Mouse (Mus musculus) brain, embryonic 18.5 days (tissue): ENCODE measurements at regions not wholly inside any gene's neighbourhood (a gene's known extent, or its start where the extent isn't known, plus 50 kb on each side); places are given as distances from the start of the nearest gene placed in this dataset.

Experiments used
- DNase-seq: peaks from one replicate; pipeline ENCODE4 v3.0.0-alpha.2; 2012; ENCODE audit warnings: low read depth, low spot score

GRCm38 (mm10) chr4:9083526-9083925 lies 844.7 kb upstream of the Car8 start:
- no peak for DNase-seq

GRCm38 (mm10) chr4:9081701-9082562 lies 843.1 kb upstream of the Car8 start:
- DNase-seq = no peak

GRCm38 (mm10) chr4:9080821-9081493 lies 842.1 kb upstream of the Car8 start:
- DNase-seq = no peak

- no peak for DNase-seq
Observed at GRCm38 (mm10) chr4:9079828-9080245, 841.0 kb upstream of the Car8 start.

- DNase-seq = no peak
Observed at GRCm38 (mm10) chr4:9074447-9074846, 835.6 kb upstream of the Car8 start.

GRCm38 (mm10) chr4:9073736-9074428 lies 835.0 kb upstream of the Car8 start:
- no peak for DNase-seq

GRCm38 (mm10) chr4:9072321-9072720 lies 833.5 kb upstream of the Car8 start:
- DNase-seq = no peak

GRCm38 (mm10) chr4:9067874-9068273 lies 829.0 kb upstream of the Car8 start:
- no peak for DNase-seq

GRCm38 (mm10) chr4:9065981-9066815 lies 827.4 kb upstream of the Car8 start:
- DNase-seq = no peak

- no peak for DNase-seq
Observed at GRCm38 (mm10) chr4:9061941-9062340, 823.1 kb upstream of the Car8 start.

- no peak for DNase-seq
Observed at GRCm38 (mm10) chr4:9060221-9060620, 821.4 kb upstream of the Car8 start.

GRCm38 (mm10) chr4:9057676-9058075 lies 818.8 kb upstream of the Car8 start:
- no peak for DNase-seq

- no peak for DNase-seq
Observed at GRCm38 (mm10) chr4:9057113-9057512, 818.3 kb upstream of the Car8 start.

- no peak for DNase-seq
Observed at GRCm38 (mm10) chr4:9055876-9056275, 817.0 kb upstream of the Car8 start.

- DNase-seq = no peak
Observed at GRCm38 (mm10) chr4:9055266-9055820, 816.5 kb upstream of the Car8 start.

- no peak for DNase-seq
Observed at GRCm38 (mm10) chr4:9048817-9049216, 810.0 kb upstream of the Car8 start.

- no peak for DNase-seq
Observed at GRCm38 (mm10) chr4:9047151-9047550, 808.3 kb upstream of the Car8 start.

GRCm38 (mm10) chr4:9046436-9046835 lies 807.6 kb upstream of the Car8 start:
- DNase-seq = no peak

- no peak for DNase-seq
Observed at GRCm38 (mm10) chr4:9046030-9046429, 807.2 kb upstream of the Car8 start.

GRCm38 (mm10) chr4:9036005-9036404 lies 797.2 kb upstream of the Car8 start:
- no peak for DNase-seq

GRCm38 (mm10) chr4:9035350-9035749 lies 796.5 kb upstream of the Car8 start:
- DNase-seq = no peak
